Mouse (Mus musculus) limb, embryonic 13.5 days (tissue): ENCODE results near the gene Mad1l1. TPM values are rescaled to one million over a fixed set of nuclear protein-coding genes. Genes with fewer than 3 reads are reported as not detected.

ENCODE experiments used
- ATAC-seq: fragments of 200-750 bp; cut with Nextera tagmentation; 2 replicates; pipeline ENCODE4 v1.8.0; 2017; ENCODE audit warnings: low read depth, moderate number of reproducible peaks, moderate TSS enrichment; ENCODE audit not compliant: low FRiP score
- H3K27ac ChIP-seq: fragments of 300-500 bp; sonication (generic); 2 replicates; pipeline ENCODE4 v1.5.1; 2015; ENCODE audit warnings: inconsistent platforms, mild to moderate bottlenecking, moderate library complexity
- H3K27me3 ChIP-seq: fragments of 300-500 bp; sonication (generic); 2 replicates; pipeline ENCODE4 v1.6.1; 2015; ENCODE audit warnings: mild to moderate bottlenecking, inconsistent platforms
- H3K36me3 ChIP-seq: fragments of 300-500 bp; sonication (generic); 2 replicates; pipeline ENCODE4 v1.6.1; 2015; ENCODE audit warnings: inconsistent platforms, mild to moderate bottlenecking, moderate library complexity
- H3K4me1 ChIP-seq: fragments of 300-500 bp; sonication (generic); 2 replicates; pipeline ENCODE4 v1.6.1; 2015; ENCODE audit warnings: inconsistent platforms
- H3K4me2 ChIP-seq: fragments of 300-500 bp; sonication (generic); replicated peaks from 2 replicates; pipeline ENCODE4 v1.6.1; 2015; ENCODE audit warnings: inconsistent platforms, mild to moderate bottlenecking, moderate library complexity
- H3K4me3 ChIP-seq: fragments of 300-500 bp; sonication (generic); 2 replicates; pipeline ENCODE4 v1.5.1; 2015; ENCODE audit warnings: moderate library complexity, mild to moderate bottlenecking, inconsistent platforms
- H3K9ac ChIP-seq: fragments of 300-500 bp; sonication (generic); 2 replicates; pipeline ENCODE4 v1.6.1; 2015; ENCODE audit warnings: mild to moderate bottlenecking, inconsistent platforms
- H3K9me3 ChIP-seq: fragments of 300-500 bp; sonication (generic); 2 replicates; pipeline ENCODE4 v1.6.1; 2016; ENCODE audit warnings: inconsistent platforms
- WGBS: fragments of 180-500 bp; shearing (Covaris S2); methylation state at CpG from one replicate; pipeline ENCODE4 v1.1.7; 2015; 5-methylcytosine and 5-hydroxymethylcytosine counted together
- polyA plus RNA-seq: library from polyadenylated mRNA; unstranded; fragments of >200 nt; fragmentation: Nextera tagmentation; extraction: Ambion mirVana; gene quantifications from 2 replicates; pipeline ENCODE4 v1.2.1, GENCODE M21; 2015

Gene Mad1l1
- polyA plus RNA-seq, 1 experiment from 2014 or later = 52.6 TPM

DNA sequence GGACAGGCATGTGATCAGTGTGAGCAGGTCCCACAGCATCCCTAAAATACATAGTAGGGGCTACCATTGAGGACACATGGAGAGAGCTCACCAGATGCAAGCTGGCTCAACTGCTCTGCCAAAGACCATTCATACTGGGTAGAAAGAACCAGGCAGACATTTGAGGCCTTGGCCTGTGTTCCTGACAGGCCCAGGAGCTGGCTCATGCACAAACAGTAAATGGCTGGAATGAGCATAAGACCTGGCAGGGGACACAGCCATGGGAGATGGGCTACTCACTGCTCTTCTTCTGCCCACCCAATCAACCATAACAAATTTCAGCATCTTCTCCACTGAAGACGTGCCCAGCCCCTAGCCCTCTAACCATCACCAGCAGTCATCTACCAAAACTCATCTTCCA, 66.7 kb downstream of the Mad1l1 start:
- no peaks in the 10 kb centered on the region for H3K9me3 ChIP-seq

DNA sequence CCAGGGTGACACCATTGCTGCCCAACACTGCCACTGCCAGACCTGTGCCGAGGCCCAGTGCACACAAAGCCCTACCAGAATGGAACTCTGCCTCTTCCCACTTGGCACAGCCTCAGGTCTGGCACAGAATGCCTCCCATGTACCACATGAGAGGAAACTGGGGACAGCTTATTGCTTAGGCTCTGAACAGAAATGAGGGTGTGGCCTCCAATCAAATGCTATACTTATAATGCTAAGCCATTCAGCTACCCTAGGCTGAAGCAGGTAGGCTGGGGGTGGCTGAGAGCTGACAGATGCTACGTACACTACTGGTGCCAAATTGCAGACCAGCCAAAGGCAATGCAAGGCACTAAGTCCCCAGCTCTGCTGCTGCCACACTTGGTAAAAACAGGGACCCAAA, 69.4 kb downstream of the Mad1l1 start:
- 93% methylated on average over 2 of the region's 2 CpGs for WGBS
- Histone ChIP-seq H3K4me1 (no peaks in the 10 kb centered on the region), H3K9me3 (no peaks in the 10 kb centered on the region), H3K9ac (no peak overlapping the region), H3K27ac (no peak overlapping the region), H3K36me3 (peaks cover 22% of the 10 kb centered on the region), H3K27me3 (no peaks in the 10 kb centered on the region), H3K4me2 (no peak overlapping the region), H3K4me3 (no peak overlapping the region)
- ATAC-seq = no peak

More for the DNA sequence above, 66.7 kb downstream of the Mad1l1 start:
- no peaks in the 10 kb centered on the region for H3K4me1 ChIP-seq
- H3K27ac ChIP-seq = no peak overlapping the region
- ATAC-seq = no peak
- 85% methylated on average over 1 of the region's 1 CpGs for WGBS
- no peak overlapping the region for H3K4me3 ChIP-seq
- H3K36me3 ChIP-seq = peaks cover 35% of the 10 kb centered on the region
- no peak overlapping the region for H3K4me2 ChIP-seq
- no peaks in the 10 kb centered on the region for H3K27me3 ChIP-seq
- H3K9ac ChIP-seq = no peak overlapping the region

DNA sequence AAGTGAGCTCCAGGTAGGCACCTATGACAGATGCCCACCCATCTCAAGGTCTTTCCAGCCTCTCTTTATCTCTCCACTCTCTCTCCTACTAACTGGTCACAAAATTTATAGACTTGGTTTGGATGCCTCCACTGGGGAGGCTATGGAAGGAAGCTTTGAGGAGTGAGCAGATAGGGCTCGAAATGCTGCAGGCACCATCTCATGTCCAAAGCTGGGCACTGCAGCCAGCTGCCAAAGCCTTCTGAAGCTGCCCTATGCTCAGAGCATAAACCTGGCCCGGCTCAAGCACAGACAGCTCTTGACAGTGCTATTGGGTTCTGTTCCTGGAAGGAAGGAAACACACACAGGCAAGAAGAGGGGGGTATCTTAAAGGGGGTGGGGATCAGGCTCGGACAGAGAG, 71.0 kb downstream of the Mad1l1 start:
- 92% methylated on average over 3 of the region's 3 CpGs for WGBS
- no peak overlapping the region for H3K4me3 ChIP-seq
- ATAC-seq = no peak
- no peak overlapping the region for H3K9ac ChIP-seq
- no peaks in the 10 kb centered on the region for H3K9me3 ChIP-seq
- H3K4me1 ChIP-seq = no peaks in the 10 kb centered on the region
- H3K27me3 ChIP-seq = no peaks in the 10 kb centered on the region
- peaks cover 16% of the 10 kb centered on the region for H3K36me3 ChIP-seq
- H3K4me2 ChIP-seq = no peak overlapping the region
- no peak overlapping the region for H3K27ac ChIP-seq

DNA sequence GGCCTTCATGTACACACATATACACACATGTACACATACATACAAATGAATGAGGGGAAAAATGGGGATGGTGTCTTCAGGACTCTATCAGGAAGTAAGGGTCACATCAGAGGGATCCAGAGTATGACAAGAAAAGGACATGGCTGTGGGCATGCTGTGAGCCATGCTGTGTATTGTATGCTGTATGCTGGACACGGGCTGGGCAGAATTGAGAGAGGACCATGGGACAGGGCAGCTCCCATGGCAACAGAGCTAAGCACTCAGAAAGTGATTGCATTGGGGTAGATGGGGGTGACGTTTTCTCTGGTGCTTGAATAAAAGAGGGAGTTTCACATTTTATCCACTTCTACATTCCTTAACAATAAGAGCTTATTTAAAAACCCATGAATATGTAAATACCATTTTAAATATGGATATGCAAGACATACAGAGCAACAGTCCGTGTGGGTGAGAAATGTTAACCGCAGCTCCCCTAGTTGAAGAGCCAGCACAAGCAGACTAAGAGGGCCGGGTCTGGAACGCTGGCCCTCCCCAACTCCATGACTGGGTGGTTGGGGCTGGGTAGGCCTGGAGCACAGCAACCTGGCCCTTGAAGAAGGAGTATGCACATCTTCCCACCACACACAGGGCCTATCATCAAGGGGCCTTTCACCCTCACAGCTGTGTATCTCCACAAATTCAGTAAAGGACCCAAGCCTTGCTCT, 71.8 kb downstream of the Mad1l1 start:
- H3K4me3 ChIP-seq = no peak overlapping the region
- 84% methylated on average over 6 of the region's 6 CpGs for WGBS
- no peaks in the 10 kb centered on the region for H3K9me3 ChIP-seq
- no peak overlapping the region for H3K9ac ChIP-seq
- H3K27me3 ChIP-seq = no peaks in the 10 kb centered on the region
- peaks cover 16% of the 10 kb centered on the region for H3K36me3 ChIP-seq
- ATAC-seq = no peak
- no peaks in the 10 kb centered on the region for H3K4me1 ChIP-seq
- H3K27ac ChIP-seq = no peak overlapping the region
- no peak overlapping the region for H3K4me2 ChIP-seq

DNA sequence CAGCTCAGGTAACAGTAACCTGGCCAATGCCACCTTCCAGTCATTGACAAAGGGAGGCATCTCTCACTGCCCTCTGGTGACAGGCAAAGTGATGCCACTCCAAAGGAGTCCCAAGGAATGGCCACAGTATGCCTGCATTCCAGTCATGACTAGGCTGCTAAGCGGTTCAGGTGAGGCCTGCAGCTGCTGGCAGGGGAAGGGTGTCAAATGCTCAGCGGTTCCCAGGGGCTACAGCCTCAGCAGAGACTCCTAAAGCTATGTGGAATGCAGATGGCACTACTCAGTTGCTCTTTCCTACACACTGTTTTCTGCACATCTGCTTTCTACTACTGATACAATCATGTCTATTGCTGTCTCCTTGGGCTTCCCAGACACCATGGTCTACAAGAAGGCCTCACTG, 73.3 kb downstream of the Mad1l1 start:
- Histone ChIP-seq H3K27me3 (no peaks in the 10 kb centered on the region), H3K9me3 (no peaks in the 10 kb centered on the region), H3K27ac (no peak overlapping the region), H3K4me1 (no peaks in the 10 kb centered on the region), H3K4me2 (no peak overlapping the region), H3K9ac (no peak overlapping the region), H3K4me3 (no peak overlapping the region), H3K36me3 (peaks cover 10% of the 10 kb centered on the region; the same call in 1 of the 2 replicates)
- no peak for ATAC-seq
- WGBS = 75% methylated on average over 2 of the region's 2 CpGs

DNA sequence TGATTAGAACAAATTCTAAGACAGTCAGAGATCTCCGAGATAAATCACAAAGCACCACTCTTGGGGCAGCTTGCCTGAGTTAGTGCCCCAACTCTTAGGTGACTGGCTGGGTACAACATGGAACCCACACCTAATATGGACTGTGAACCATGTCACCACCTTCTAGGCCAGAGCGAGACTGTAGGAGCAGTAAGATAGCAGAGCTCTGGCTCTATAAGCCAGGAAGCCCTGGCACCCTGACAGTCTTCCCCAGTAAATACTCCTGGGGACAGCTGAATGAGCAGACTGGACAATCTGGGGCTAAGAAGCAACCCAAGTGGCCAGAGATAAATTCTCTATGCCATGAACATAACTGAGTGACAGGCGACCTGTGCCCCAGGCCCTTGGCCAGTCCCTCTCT, 81.1 kb downstream of the Mad1l1 start:
- WGBS = 93% methylated on average over 3 of the region's 3 CpGs
- Histone ChIP-seq H3K9me3 (no peaks in the 10 kb centered on the region), H3K4me3 (no peak overlapping the region), H3K27ac (no peak overlapping the region), H3K9ac (no peak overlapping the region), H3K27me3 (no peaks in the 10 kb centered on the region), H3K4me2 (no peak overlapping the region), H3K36me3 (peaks cover 14% of the 10 kb centered on the region), H3K4me1 (no peaks in the 10 kb centered on the region)
- ATAC-seq = no peak

DNA sequence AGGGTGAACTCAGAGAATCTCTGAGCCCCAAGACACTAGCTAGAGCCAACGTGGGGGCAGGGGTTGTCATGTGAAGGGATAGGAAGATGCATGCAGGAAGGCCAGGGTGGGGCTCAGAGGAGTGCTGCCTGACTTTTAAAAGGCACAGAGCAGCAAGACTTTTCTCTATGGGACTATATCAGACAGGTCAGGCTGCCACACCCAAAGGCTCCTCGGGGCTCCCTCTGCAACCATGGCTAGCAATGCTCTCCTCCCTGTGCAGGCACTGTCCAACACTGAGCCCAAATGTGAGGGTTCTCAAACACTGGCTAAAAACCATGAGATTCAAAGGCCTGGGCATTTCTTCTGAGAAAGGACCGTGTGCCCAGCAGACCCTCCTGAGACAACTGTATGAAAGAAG, 82.5 kb downstream of the Mad1l1 start:
- no peaks in the 10 kb centered on the region for H3K9me3 ChIP-seq
- H3K27ac ChIP-seq = no peak overlapping the region
- ATAC-seq = no peak
- WGBS = 87% methylated on average over 3 of the region's 3 CpGs
- no peaks in the 10 kb centered on the region for H3K27me3 ChIP-seq
- H3K36me3 ChIP-seq = peaks cover 14% of the 10 kb centered on the region
- H3K4me1 ChIP-seq = no peaks in the 10 kb centered on the region
- H3K4me2 ChIP-seq = no peak overlapping the region
- no peak overlapping the region for H3K4me3 ChIP-seq
- H3K9ac ChIP-seq = no peak overlapping the region

DNA sequence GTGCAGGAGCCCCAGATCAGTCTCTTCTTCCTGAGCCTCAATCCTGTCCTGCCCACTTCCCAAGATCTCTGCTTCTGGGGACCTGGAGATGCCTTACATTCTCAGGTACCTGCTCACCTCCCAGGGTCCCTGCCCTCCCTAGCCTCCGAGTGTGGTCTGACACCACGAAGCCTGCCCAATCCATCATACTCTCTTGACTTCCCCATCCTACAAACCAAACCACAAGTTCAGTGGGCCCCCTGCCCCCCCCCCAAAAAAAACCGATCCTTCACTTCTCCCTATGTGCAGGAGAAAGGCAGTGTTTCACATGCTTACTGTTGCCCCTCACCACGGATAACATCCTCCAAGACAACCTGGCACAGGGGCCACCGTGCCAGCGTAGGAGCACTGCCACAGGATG, 90.5 kb downstream of the Mad1l1 start:
- ATAC-seq = no peak
- Histone ChIP-seq H3K9me3 (no peaks in the 10 kb centered on the region), H3K9ac (no peak overlapping the region), H3K4me2 (no peak overlapping the region), H3K27ac (no peak overlapping the region), H3K4me1 (no peaks in the 10 kb centered on the region), H3K27me3 (no peaks in the 10 kb centered on the region), H3K4me3 (no peak overlapping the region), H3K36me3 (peaks cover 7% of the 10 kb centered on the region)
- 86% methylated on average over 6 of the region's 6 CpGs for WGBS

DNA sequence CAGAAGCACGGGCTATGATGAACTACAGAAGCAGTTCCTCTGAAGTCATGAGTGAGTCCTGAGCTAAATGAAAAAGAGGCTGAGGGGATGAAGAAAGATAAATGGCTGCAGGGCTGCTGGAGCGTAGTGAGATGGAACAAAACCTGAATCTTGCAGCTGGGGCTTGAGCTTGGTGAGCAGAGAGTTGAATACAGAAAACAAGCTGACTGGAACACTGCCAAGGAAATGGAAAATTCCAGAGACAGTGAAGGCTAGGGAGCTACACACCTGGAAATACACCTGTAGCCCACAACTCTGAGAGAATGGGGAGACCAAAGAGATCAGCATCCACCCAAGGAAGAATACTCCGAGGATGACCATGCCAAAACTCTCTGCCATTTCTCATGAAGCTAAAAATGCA, 93.0 kb downstream of the Mad1l1 start:
- H3K27ac ChIP-seq = no peak overlapping the region
- WGBS = 82% methylated on average over 3 of the region's 3 CpGs
- no peak overlapping the region for H3K4me2 ChIP-seq
- ATAC-seq = no peak
- no peaks in the 10 kb centered on the region for H3K9me3 ChIP-seq
- no peak overlapping the region for H3K9ac ChIP-seq
- H3K36me3 ChIP-seq = peaks cover 7% of the 10 kb centered on the region
- no peaks in the 10 kb centered on the region for H3K4me1 ChIP-seq
- no peaks in the 10 kb centered on the region for H3K27me3 ChIP-seq
- no peak overlapping the region for H3K4me3 ChIP-seq

DNA sequence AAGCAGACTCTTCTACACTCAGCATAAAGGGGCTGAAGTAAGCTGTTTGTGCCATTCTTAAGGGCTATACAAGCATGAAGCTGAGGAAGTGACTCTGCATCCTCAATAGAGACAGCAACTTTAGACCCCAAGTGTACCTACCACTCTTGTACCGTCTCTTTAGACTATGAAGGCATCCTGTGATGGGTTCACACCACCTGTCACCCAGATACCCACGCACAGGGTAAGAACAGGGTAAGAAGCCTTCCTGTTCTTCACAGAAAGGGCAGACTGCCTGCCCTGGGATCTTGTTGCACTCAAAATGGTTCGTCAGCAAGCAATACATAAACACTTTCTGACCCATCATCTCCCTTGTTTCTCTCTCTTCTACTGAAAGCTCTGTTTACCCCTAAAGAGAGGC, 94.5 kb downstream of the Mad1l1 start:
- Histone ChIP-seq H3K4me2 (no peak overlapping the region), H3K9me3 (no peaks in the 10 kb centered on the region), H3K4me3 (no peak overlapping the region), H3K9ac (no peak overlapping the region), H3K36me3 (peaks cover 12% of the 10 kb centered on the region), H3K27me3 (no peaks in the 10 kb centered on the region), H3K4me1 (no peaks in the 10 kb centered on the region), H3K27ac (no peak overlapping the region)
- WGBS = 90% methylated on average over 3 of the region's 3 CpGs
- ATAC-seq = no peak

DNA sequence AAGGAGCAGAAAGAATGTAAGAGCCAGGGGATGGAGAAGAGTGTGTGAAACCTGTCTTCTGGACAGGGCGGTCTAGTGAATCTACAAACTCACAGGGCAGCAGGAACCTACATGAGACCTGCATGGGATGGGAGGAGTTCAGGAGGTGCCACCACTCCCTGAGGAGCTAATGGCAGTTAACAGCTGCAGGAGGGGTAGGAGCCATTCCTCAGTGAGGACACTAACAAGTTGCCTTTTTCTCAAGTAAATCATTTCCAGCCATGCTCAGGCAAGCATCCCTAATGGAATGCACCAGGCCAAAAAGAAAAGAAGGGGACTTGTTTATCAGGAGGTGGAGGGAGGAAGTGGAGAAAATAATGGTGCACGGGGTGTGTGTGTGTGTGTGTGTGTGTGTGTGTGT, 95.5 kb downstream of the Mad1l1 start:
- no peak for ATAC-seq
- no peaks in the 10 kb centered on the region for H3K9me3 ChIP-seq
- H3K4me2 ChIP-seq = no peak overlapping the region
- H3K27ac ChIP-seq = no peak overlapping the region
- no peaks in the 10 kb centered on the region for H3K4me1 ChIP-seq
- WGBS = 82% methylated on average over 2 of the region's 2 CpGs
- no peaks in the 10 kb centered on the region for H3K27me3 ChIP-seq
- peaks cover 12% of the 10 kb centered on the region for H3K36me3 ChIP-seq
- H3K9ac ChIP-seq = no peak overlapping the region
- no peak overlapping the region for H3K4me3 ChIP-seq

DNA sequence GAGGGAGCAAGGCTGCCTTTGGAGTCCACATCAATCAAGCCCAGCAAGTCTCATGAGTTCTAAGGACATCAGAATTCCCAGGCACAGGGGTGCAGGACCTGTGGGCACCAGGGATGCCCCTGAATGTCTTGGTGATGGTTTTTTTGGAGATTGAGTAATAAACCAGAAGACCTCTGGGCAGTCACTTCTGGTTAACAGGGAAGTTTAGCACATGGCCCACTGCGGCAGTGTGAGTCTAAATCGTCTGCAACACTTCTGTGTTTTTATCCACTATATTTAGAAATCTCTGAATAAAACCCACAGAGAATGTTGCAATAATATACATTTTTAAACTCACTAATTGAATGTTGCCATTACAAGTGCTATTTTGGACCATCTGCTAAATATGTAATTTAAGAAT, 96.2 kb downstream of the Mad1l1 start:
- Histone ChIP-seq H3K4me3 (no peak overlapping the region), H3K9ac (no peak overlapping the region), H3K4me1 (no peaks in the 10 kb centered on the region), H3K27me3 (no peaks in the 10 kb centered on the region), H3K36me3 (peaks cover 11% of the 10 kb centered on the region), H3K9me3 (no peaks in the 10 kb centered on the region), H3K4me2 (no peak overlapping the region), H3K27ac (no peak overlapping the region)
- WGBS = 82% methylated on average over 2 of the region's 2 CpGs
- no peak for ATAC-seq
